Mouse (Mus musculus) bone marrow, adult 2 months (tissue): Measurements from ENCODE around the gene Vmn2r97. TPM values are rescaled to one million over a fixed set of nuclear protein-coding genes. Genes with fewer than 3 reads are reported as not detected.
"Not testable (repeated sequence)": the region's sequence is repeated elsewhere in the genome, so short reads cannot be mapped to it uniquely, and the experiment has no call there.

Source experiments
- H3K27ac ChIP-seq: fragments of 200-500 bp; 2 replicates; pipeline ENCODE4 v1.5.1; 2012; ENCODE audit warnings: low read depth, mild to moderate bottlenecking, control low read depth, inconsistent platforms, low read length; ENCODE audit not compliant: control insufficient read depth, poor library complexity, insufficient read depth
- H3K4me1 ChIP-seq: fragments of 200-500 bp; 2 replicates; pipeline ENCODE4 v1.6.1; 2011; ENCODE audit warnings: low read length; ENCODE audit not compliant: control insufficient read depth, insufficient read depth
- H3K4me3 ChIP-seq: fragments of 200-500 bp; replicated peaks from 2 replicates; pipeline ENCODE3; 2011; ENCODE audit warnings: mild to moderate bottlenecking, low read depth, low read length, control low read depth; ENCODE audit not compliant: control insufficient read depth
- CTCF ChIP-seq: fragments of 200-500 bp; IDR thresholded peaks from 2 replicates; pipeline ENCODE4 v1.5.1; 2011; ENCODE audit warnings: low read length, control low read depth; ENCODE audit not compliant: control insufficient read depth, insufficient read depth
- POLR2A ChIP-seq: fragments of 200-500 bp; IDR thresholded peaks from 2 replicates; pipeline ENCODE4 v1.6.1; 2011; ENCODE audit warnings: low read depth, mild to moderate bottlenecking, control low read depth, low read length, borderline replicate concordance; ENCODE audit not compliant: control insufficient read depth
- WGBS: fragments of 180-500 bp; shearing (Covaris S2); methylation state at CpG from one replicate; pipeline ENCODE4 v1.1.7; 2018; 5-methylcytosine and 5-hydroxymethylcytosine counted together
- polyA plus RNA-seq: library from polyadenylated mRNA; stranded (reverse); fragments of >200 nt; gene quantifications from 2 replicates; pipeline ENCODE4 v1.2.4, GENCODE M21; 2011; ENCODE audit warnings: low replicate concordance; ENCODE audit not compliant: missing spikeins, insufficient read depth, insufficient read length

Vmn2r97 gene
- 0.45 TPM in 1 of 2 replicates, not detected in the other for polyA plus RNA-seq

GRCm38 (mm10) chr17:18914000-18914399, at the start of gene Vmn2r97:
Gene Vmn2r97 (plus strand): TSS chr17:18914300.
- WGBS = 72% methylated on average over 2 of the region's 2 CpGs
- H3K4me3 ChIP-seq, H3K27ac ChIP-seq, H3K4me1 ChIP-seq: not testable (repeated sequence)

DNA sequence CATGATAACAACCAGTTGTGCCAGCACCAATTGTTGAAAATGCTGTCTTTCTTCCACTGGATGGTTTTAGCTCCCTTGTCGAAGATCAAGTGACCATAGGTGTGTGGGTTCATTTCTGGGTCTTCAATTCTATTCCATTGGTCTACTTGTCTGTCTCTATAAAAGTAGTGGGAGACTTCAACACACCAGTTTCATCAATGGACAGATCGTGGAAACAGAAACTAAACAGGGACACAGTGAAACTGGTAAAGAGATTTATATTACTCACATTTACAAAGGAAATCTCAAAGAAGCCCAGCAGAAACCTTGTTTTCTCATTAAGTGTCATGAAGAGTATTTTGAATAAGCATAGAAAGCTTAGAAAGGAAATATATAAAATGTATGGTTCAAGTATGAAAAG, 31.7 kb upstream of the Vmn2r97 start:
- WGBS = 56% methylated on average over 2 of the region's 2 CpGs
- H3K27ac ChIP-seq, H3K4me3 ChIP-seq, H3K4me1 ChIP-seq: not testable (repeated sequence)

DNA sequence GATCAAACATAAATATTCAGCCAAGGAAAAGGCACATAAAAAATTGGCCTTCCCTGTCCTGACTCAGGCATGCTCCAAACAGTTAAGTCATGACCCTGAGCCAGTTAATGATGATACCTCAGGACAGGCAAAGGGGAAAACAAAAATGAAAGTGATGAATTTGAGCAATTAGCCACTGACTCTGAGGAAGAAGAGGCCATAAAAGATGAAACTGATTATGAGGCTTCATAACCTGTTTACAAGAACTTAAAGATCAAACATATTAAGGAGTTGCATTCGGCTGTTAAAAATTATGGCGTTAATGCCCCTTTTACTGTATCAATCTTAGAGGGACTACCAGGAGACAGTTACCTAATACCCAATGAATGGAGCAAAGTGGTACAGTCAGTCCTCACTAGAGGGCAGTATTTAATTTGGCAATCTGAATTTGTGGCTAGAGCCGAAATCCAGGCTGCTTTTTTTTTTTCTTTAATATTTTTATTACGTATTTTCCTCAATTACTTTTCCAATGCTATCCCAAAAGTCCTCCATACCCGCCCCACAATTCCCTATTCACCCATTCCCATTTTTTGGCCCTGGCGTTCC, 24.3 kb upstream of the Vmn2r97 start:
- Histone ChIP-seq H3K4me3 (no peak overlapping the region), H3K4me1 (no peaks in the 10 kb centered on the region), H3K27ac (no peak overlapping the region)
- no peak for TF ChIP-seq POLR2A
- no peak for TF ChIP-seq CTCF
- 78% methylated on average over 6 of the region's 6 CpGs for WGBS

DNA sequence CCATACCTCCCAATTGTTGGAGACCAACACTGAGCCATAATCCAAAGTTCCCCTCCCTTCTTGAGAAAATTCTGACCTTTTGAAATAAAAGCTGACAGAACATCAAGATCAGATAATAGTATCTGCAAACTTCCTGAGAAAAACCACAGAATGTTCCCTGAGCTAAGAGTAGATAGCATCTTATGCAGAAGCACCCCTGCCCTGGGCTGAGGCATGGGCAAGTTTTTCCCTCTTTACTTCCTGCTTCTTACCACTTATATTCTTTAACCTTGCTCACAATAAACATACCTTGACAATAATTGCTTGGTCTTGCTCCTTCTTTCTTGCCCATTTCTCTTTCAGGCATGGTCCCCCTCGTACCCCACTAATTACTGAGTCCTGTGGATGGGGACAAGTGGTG, 43.7 kb downstream of the Vmn2r97 start:
- H3K27ac ChIP-seq, H3K4me1 ChIP-seq, H3K4me3 ChIP-seq: not testable (repeated sequence)
- WGBS = 69% methylated on average over 1 of the region's 1 CpGs

GRCm38 (mm10) chr17:18968371-18969275, 54.5 kb downstream of the Vmn2r97 start:
- H3K4me3 ChIP-seq = peak overlapping the region; percentile 44
- H3K4me1 ChIP-seq = no peaks in the 10 kb centered on the region; the same call in 1 of the 2 replicates
- H3K27ac ChIP-seq = peak overlapping the region; percentile 58; the same call in 1 of the 2 replicates
- WGBS = 50% methylated on average over 29 of the region's 29 CpGs
- TF ChIP-seq POLR2A (no peak), CTCF (no peak)

Other genes starting within 250 kb of the Vmn2r97 start
- gene Vmn2r98, start 139.2 kb downstream of the Vmn2r97 start, polyA plus RNA-seq = not detected in 2 replicates